Mouse (Mus musculus) heart, embryonic 11.5 days (tissue): ENCODE measurements around the gene Usp38. TPM values are rescaled to one million over a fixed set of nuclear protein-coding genes. Genes with fewer than 3 reads are reported as not detected.
"Not testable (repeated sequence)": the region's sequence is repeated elsewhere in the genome, so short reads cannot be mapped to it uniquely, and the experiment has no call there.

Source experiments
- ATAC-seq: fragments of 200-750 bp; cut with Nextera tagmentation; replicated peaks from 2 replicates; pipeline ENCODE4 v1.8.0; 2017; ENCODE audit warnings: moderate library complexity; ENCODE audit not compliant: insufficient number of reproducible peaks, low FRiP score, low TSS enrichment
- H3K27ac ChIP-seq: fragments of 300-500 bp; sonication (generic); 2 replicates; pipeline ENCODE4 v1.5.1; 2014; ENCODE audit warnings: mild to moderate bottlenecking, low read depth, low read length
- H3K27me3 ChIP-seq: fragments of 300-500 bp; sonication (generic); 2 replicates; pipeline ENCODE4 v1.6.1; 2014; ENCODE audit warnings: mild to moderate bottlenecking, low read length, mixed read lengths; ENCODE audit not compliant: control insufficient read depth, insufficient read depth
- H3K36me3 ChIP-seq: fragments of 300-500 bp; sonication (generic); 2 replicates; pipeline ENCODE4 v1.6.1; 2014; ENCODE audit warnings: mild to moderate bottlenecking, low read length, moderate library complexity, mixed read lengths; ENCODE audit not compliant: control insufficient read depth, insufficient read depth
- H3K4me1 ChIP-seq: fragments of 300-500 bp; sonication (generic); 2 replicates; pipeline ENCODE4 v1.6.1; 2014; ENCODE audit warnings: low read length; ENCODE audit not compliant: control insufficient read depth, insufficient read depth
- H3K4me2 ChIP-seq: fragments of 300-500 bp; sonication (generic); 2 replicates; pipeline ENCODE4 v1.6.1; 2014; ENCODE audit warnings: mild to moderate bottlenecking, moderate library complexity
- H3K4me3 ChIP-seq: fragments of 300-500 bp; sonication (generic); 2 replicates; pipeline ENCODE4 v1.5.1; 2014; ENCODE audit warnings: low read depth, low read length
- H3K9ac ChIP-seq: fragments of 300-500 bp; sonication (generic); 2 replicates; pipeline ENCODE4 v1.6.1; 2014; ENCODE audit warnings: mild to moderate bottlenecking, low read depth, low read length, moderate library complexity
- H3K9me3 ChIP-seq: fragments of 300-500 bp; sonication (generic); replicated peaks from 2 replicates; pipeline ENCODE4 v1.6.1; 2016; ENCODE audit warnings: low read length; ENCODE audit not compliant: control insufficient read depth
- WGBS: fragments of 180-500 bp; shearing (Covaris S2); extraction: QIAGEN DNeasy Blood & Tissue Kit; methylation state at CpG from one replicate; pipeline ENCODE4 v1.1.7; 2014; ENCODE audit not compliant: insufficient replicate concordance; 5-methylcytosine and 5-hydroxymethylcytosine counted together
- polyA plus RNA-seq: library from polyadenylated mRNA; unstranded; fragments of >200 nt; fragmentation: Nextera tagmentation; extraction: Ambion mirVana; gene quantifications from 2 replicates; pipeline ENCODE4 v1.2.1, GENCODE M21; 2014

Gene Usp38
- polyA plus RNA-seq = 19.2 and 19.3 TPM in 2 replicates

- WGBS = 3% methylated on average over 57 of the region's 57 CpGs
- peak within 1 kb of the TSS; percentile 98 for H3K4me3 ChIP-seq
- no peaks in the 10 kb centered on the region for H3K27me3 ChIP-seq
- H3K4me2 ChIP-seq = peak within 1 kb of the TSS; percentile 97
- no peaks in the 10 kb centered on the region for H3K36me3 ChIP-seq
- H3K9me3 ChIP-seq = no peaks in the 10 kb centered on the region
- H3K9ac ChIP-seq = peak within 1 kb of the TSS; percentile 90
- peak within 1 kb of the TSS; percentile 97 for H3K27ac ChIP-seq
- peaks cover 16% of the 10 kb centered on the region for H3K4me1 ChIP-seq
- ATAC-seq = peak; percentile 97
Observed at GRCm38 (mm10) chr8:81014789-81015699, at the start of gene Usp38. Gene Usp38 (minus strand): TSS chr8:81014928.

GRCm38 (mm10) chr8:81062566-81062965, 47.8 kb upstream of the Usp38 start:
- H3K4me3 ChIP-seq = no peak overlapping the region
- 67% methylated on average over 3 of the region's 3 CpGs for whole genome bisulfite sequencing
- no peaks in the 10 kb centered on the region for H3K27me3 ChIP-seq
- H3K9ac ChIP-seq = no peak overlapping the region
- no peaks in the 10 kb centered on the region for H3K4me1 ChIP-seq
- ATAC-seq = no peak
- no peak overlapping the region for H3K27ac ChIP-seq
- H3K4me2 ChIP-seq = no peak overlapping the region
- no peaks in the 10 kb centered on the region for H3K36me3 ChIP-seq
- H3K9me3 ChIP-seq = no peaks in the 10 kb centered on the region

- Histone ChIP-seq H3K27ac (no peak overlapping the region), H3K9me3 (no peaks in the 10 kb centered on the region), H3K4me1 (no peaks in the 10 kb centered on the region), H3K27me3 (no peaks in the 10 kb centered on the region), H3K4me3 (no peak overlapping the region), H3K36me3 (no peaks in the 10 kb centered on the region), H3K9ac (no peak overlapping the region), H3K4me2 (no peak overlapping the region)
- ATAC-seq = no peak
- WGBS = 25% methylated on average over 3 of the region's 3 CpGs
Observed at GRCm38 (mm10) chr8:81061950-81062349, 47.2 kb upstream of the Usp38 start.

GRCm38 (mm10) chr8:81044201-81044600, 29.5 kb upstream of the Usp38 start:
- Histone ChIP-seq H3K9me3 (no peaks in the 10 kb centered on the region), H3K4me3 (no peak overlapping the region), H3K9ac (no peak overlapping the region), H3K27ac (no peak overlapping the region), H3K4me2 (no peak overlapping the region), H3K36me3 (no peaks in the 10 kb centered on the region), H3K27me3 (no peaks in the 10 kb centered on the region), H3K4me1 (no peaks in the 10 kb centered on the region)
- no peak for ATAC-seq
- 56% methylated on average over 3 of the region's 3 CpGs for WGBS

GRCm38 (mm10) chr8:81027991-81028390, 13.3 kb upstream of the Usp38 start:
- ATAC-seq = no peak
- Histone ChIP-seq H3K4me3 (no peak overlapping the region), H3K9me3 (peaks cover 12% of the 10 kb centered on the region; the same call in 1 of the 2 replicates), H3K4me2 (no peak overlapping the region), H3K27me3 (no peaks in the 10 kb centered on the region), H3K36me3 (no peaks in the 10 kb centered on the region), H3K27ac (no peak overlapping the region), H3K9ac (no peak overlapping the region), H3K4me1 (no peaks in the 10 kb centered on the region)
- WGBS = 35% methylated on average over 2 of the region's 2 CpGs

- H3K4me3 ChIP-seq, H3K4me2 ChIP-seq, H3K27me3 ChIP-seq, H3K4me1 ChIP-seq, ATAC-seq, H3K9me3 ChIP-seq, H3K9ac ChIP-seq, H3K27ac ChIP-seq, H3K36me3 ChIP-seq: not testable (repeated sequence)
- 87% methylated on average over 8 of the region's 8 CpGs for WGBS
Observed at GRCm38 (mm10) chr8:81017548-81017947, 2.8 kb upstream of the Usp38 start.

GRCm38 (mm10) chr8:81013811-81014530, 757 bp downstream of the Usp38 start:
- H3K27me3 ChIP-seq = no peaks in the 10 kb centered on the region
- peak overlapping the region; percentile 98 for H3K4me3 ChIP-seq
- peak overlapping the region; percentile 90 for H3K9ac ChIP-seq
- no peak; the same call in 1 of the 2 replicates for ATAC-seq
- peak overlapping the region; percentile 97 for H3K4me2 ChIP-seq
- 2% methylated on average over 45 of the region's 45 CpGs for WGBS
- no peaks in the 10 kb centered on the region for H3K9me3 ChIP-seq
- peak overlapping the region; percentile 83 for H3K27ac ChIP-seq
- no peaks in the 10 kb centered on the region for H3K36me3 ChIP-seq
- H3K4me1 ChIP-seq = peaks cover 16% of the 10 kb centered on the region

GRCm38 (mm10) chr8:81012699-81013098, 2.0 kb downstream of the Usp38 start:
- H3K27ac ChIP-seq = no peak overlapping the region
- no peaks in the 10 kb centered on the region for H3K36me3 ChIP-seq
- peaks cover 16% of the 10 kb centered on the region for H3K4me1 ChIP-seq
- H3K27me3 ChIP-seq = no peaks in the 10 kb centered on the region
- no peak for ATAC-seq
- H3K9ac ChIP-seq = peak overlapping the region; percentile 90
- peak overlapping the region; percentile 97 for H3K4me2 ChIP-seq
- peak overlapping the region; percentile 98 for H3K4me3 ChIP-seq
- H3K9me3 ChIP-seq = no peaks in the 10 kb centered on the region
- WGBS = 62% methylated on average over 2 of the region's 2 CpGs
